Mouse (Mus musculus): ENCODE data around the gene Dhx32.
A peak's percentile ranks its signal among the peaks of the same experiment; 100 is the strongest.

The Dhx32 gene

DNA sequence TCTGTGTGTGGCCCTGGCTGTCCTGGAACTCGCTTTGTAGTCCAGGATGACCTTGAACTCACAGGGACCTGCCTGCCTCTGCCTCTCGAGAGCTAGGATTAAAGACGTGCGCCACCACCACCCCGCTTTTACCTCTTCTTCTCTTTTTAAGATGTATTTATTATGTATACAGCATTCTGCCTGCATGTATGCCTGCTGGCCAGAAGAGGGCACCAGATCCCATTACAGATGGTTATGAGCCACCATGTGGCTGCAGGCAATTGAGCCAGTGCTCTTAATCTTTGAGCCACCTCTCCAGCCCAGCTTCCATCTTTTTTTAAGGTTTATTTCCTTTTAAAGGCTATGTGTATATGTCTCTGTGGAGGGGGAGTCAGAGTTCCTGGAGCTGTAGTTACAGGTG, 98.4 kb downstream of the Dhx32 start:
- Histone ChIP-seq H3K9me3 (ENCODE audit: low read length) (no peaks in the 10 kb centered on the region), H3K4me3 (replicated peaks; ENCODE audit: low read length) (no peak overlapping the region)
- TF ChIP-seq NANOG (IDR thresholded peaks at IDR 0.05; ENCODE audit: borderline replicate concordance, low read length) (no peak), CTCF (conservative IDR thresholded peaks at IDR 0.05; ENCODE audit: low read length) (peak; percentile 63), POU5F1 (IDR thresholded peaks at IDR 0.05; ENCODE audit: borderline replicate concordance, low read length) (no peak)

DNA sequence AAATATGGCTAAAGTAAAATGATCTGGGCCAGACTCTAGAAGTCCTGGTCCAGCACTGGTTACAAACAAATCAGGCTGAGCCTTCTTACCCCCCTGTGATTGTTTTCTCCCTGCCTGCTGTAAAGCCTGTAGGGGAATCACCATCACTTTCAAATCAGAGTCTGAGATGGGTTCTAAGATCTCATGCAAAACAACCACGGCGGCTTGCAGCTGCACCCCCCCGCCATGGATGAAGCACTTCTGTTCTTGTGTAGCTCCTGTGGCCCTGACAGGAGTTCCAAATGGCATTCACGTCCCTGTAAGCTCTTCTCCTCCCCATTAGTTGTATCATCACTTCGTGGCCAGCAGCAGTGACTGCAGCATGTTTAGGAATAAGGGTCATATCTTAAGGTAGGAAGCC, 98.9 kb downstream of the Dhx32 start:
- no peaks in the 10 kb centered on the region for H3K9me3 ChIP-seq (ENCODE audit: low read length)
- H3K27me3 ChIP-seq (ENCODE audit: insufficient read depth, low read length) = peaks cover 14% of the 10 kb centered on the region
- peaks cover 3% of the 10 kb centered on the region; the same call in 1 of the 2 replicates for H3K4me1 ChIP-seq (replicated peaks; ENCODE audit: low read depth, low read length)
- TF ChIP-seq POU5F1 (IDR thresholded peaks at IDR 0.05; ENCODE audit: borderline replicate concordance, low read length) = no peak
- TF ChIP-seq CTCF (conservative IDR thresholded peaks at IDR 0.05; ENCODE audit: low read length) = no peak
- no peak for TF ChIP-seq NANOG (IDR thresholded peaks at IDR 0.05; ENCODE audit: borderline replicate concordance, low read length)
- H3K4me3 ChIP-seq (replicated peaks; ENCODE audit: low read length) = no peak overlapping the region
- H3K36me3 ChIP-seq (ENCODE audit: insufficient read depth, low read length) = no peaks in the 10 kb centered on the region

More for the DNA sequence above, 98.4 kb downstream of the Dhx32 start:
- peaks cover 3% of the 10 kb centered on the region; the same call in 1 of the 2 replicates for H3K4me1 ChIP-seq (replicated peaks; ENCODE audit: low read depth, low read length)
- H3K36me3 ChIP-seq (ENCODE audit: insufficient read depth, low read length) = no peaks in the 10 kb centered on the region
- H3K27me3 ChIP-seq (ENCODE audit: insufficient read depth, low read length) = peaks cover 14% of the 10 kb centered on the region

DNA sequence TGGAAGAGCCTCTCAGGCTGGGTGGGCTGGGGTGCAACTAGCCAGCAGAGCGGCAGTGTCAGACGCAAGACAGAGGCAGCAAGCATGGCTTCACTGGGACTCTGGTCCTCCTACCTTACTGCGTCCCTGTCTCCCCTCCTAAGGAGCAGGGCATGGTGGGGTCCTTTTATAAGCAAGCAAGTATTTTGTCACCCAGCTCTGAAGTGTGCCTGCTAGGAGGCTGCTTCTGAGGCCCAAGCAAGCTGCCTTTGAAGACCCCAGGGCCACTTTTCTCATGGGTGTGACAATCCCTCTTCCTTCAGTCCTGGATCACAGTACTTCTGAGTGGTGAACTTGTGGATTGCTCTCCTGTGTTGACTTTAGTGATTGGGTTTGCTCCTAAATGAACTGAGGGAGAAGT, 102.6 kb downstream of the Dhx32 start, which contains the start of gene Mmp21:
Gene Mmp21, minus strand, starts transcription at position 101 of the 400 bp plus-strand sequence.
- Histone ChIP-seq H3K36me3 (ENCODE audit: insufficient read depth, low read length) (no peaks in the 10 kb centered on the region), H3K27me3 (ENCODE audit: insufficient read depth, low read length) (peaks cover 14% of the 10 kb centered on the region), H3K9me3 (ENCODE audit: low read length) (no peaks in the 10 kb centered on the region), H3K4me1 (replicated peaks; ENCODE audit: low read depth, low read length) (peaks cover 20% of the 10 kb centered on the region), H3K4me3 (replicated peaks; ENCODE audit: low read length) (no peak within 1 kb of the TSS)
- no peak for TF ChIP-seq POU5F1 (IDR thresholded peaks at IDR 0.05; ENCODE audit: borderline replicate concordance, low read length)

DNA sequence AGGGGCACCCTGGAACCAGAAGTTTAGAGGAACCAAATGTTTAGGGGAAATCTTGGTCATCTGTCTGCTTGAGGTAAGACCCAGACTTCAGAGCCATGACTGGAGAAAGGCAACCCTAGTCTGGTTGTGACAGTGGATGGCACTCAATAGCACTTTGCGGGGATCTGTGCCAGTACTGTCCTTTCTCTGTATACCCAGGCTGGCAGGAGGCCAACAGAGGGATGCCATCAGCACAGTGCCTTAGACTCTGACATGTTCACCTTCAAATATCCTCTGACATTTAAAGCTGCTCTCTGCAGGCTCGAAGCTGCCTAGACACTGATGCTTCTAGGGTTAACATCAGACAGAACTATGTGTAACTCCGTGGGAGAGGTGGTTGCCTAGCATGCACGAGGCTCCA, 103.1 kb downstream of the Dhx32 start:
- Histone ChIP-seq H3K9me3 (ENCODE audit: low read length) (no peaks in the 10 kb centered on the region), H3K4me3 (replicated peaks; ENCODE audit: low read length) (no peak overlapping the region), H3K4me1 (replicated peaks; ENCODE audit: low read depth, low read length) (peaks cover 20% of the 10 kb centered on the region), H3K27me3 (ENCODE audit: insufficient read depth, low read length) (peaks cover 14% of the 10 kb centered on the region), H3K36me3 (ENCODE audit: insufficient read depth, low read length) (0 out of 2 replicates have a peak, but pooled peaks cover 3% of the 10 kb centered on the region)
- TF ChIP-seq NANOG (IDR thresholded peaks at IDR 0.05; ENCODE audit: borderline replicate concordance, low read length) = no peak
- no peak for TF ChIP-seq POU5F1 (IDR thresholded peaks at IDR 0.05; ENCODE audit: borderline replicate concordance, low read length)
- TF ChIP-seq CTCF (conservative IDR thresholded peaks at IDR 0.05; ENCODE audit: low read length) = no peak

DNA sequence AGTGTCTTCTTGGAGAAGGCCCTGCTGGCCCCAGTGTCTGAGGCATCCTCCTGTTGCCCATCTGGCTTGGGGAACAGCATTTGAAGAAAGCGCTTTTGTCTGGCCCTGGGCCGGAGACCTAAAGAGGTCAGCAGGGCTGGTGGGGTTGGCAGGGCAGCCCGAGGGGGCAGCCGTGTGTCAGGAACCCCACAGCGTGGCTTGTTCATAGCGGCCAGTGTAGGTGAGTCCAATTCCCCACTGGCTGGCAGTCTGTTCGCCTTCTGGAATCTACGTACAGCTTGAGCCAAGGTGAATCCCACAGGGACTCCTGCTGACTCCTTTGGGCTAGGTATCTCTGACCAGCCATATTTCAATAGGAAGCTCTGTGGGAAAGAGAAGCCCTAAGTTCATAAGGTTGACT, 103.8 kb downstream of the Dhx32 start:
- TF ChIP-seq POU5F1 (IDR thresholded peaks at IDR 0.05; ENCODE audit: borderline replicate concordance, low read length) (no peak), CTCF (conservative IDR thresholded peaks at IDR 0.05; ENCODE audit: low read length) (no peak), NANOG (IDR thresholded peaks at IDR 0.05; ENCODE audit: borderline replicate concordance, low read length) (no peak)
- no peak overlapping the region for H3K4me3 ChIP-seq (replicated peaks; ENCODE audit: low read length)
- peaks cover 19% of the 10 kb centered on the region for H3K4me1 ChIP-seq (replicated peaks; ENCODE audit: low read depth, low read length)
- peaks cover 14% of the 10 kb centered on the region for H3K27me3 ChIP-seq (ENCODE audit: insufficient read depth, low read length)
- H3K36me3 ChIP-seq (ENCODE audit: insufficient read depth, low read length) = peaks cover 8% of the 10 kb centered on the region
- H3K9me3 ChIP-seq (ENCODE audit: low read length) = no peaks in the 10 kb centered on the region

DNA sequence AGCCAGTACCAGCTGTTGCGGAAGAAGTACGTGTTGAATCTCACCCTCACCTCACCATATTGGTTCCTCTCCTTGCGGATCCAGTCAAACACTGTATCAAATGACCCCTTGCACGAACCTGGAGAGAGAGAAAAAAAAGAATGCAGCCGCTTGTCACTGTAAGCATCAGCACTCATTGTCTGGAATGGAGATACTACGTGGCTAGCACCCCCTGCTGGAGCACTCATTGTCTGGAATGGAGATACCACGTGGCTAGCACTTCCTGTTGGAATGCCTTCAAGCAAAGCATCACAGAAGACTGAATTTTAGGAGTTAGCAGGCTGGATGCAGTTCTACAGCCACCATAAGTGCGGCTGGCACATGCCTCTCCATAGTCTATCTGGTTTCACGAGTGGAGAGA, 106.5 kb downstream of the Dhx32 start:
- no peaks in the 10 kb centered on the region for H3K9me3 ChIP-seq (ENCODE audit: low read length)
- TF ChIP-seq CTCF (conservative IDR thresholded peaks at IDR 0.05; ENCODE audit: low read length) (peak; percentile 50), POU5F1 (IDR thresholded peaks at IDR 0.05; ENCODE audit: borderline replicate concordance, low read length) (no peak)
- peak overlapping the region; percentile 48 for H3K4me3 ChIP-seq (replicated peaks; ENCODE audit: low read length)

More for the DNA sequence above, 106.5 kb downstream of the Dhx32 start:
- Histone ChIP-seq H3K4me1 (replicated peaks; ENCODE audit: low read depth, low read length) (peaks cover 26% of the 10 kb centered on the region), H3K27me3 (ENCODE audit: insufficient read depth, low read length) (peaks cover 6% of the 10 kb centered on the region), H3K36me3 (ENCODE audit: insufficient read depth, low read length) (peaks cover 36% of the 10 kb centered on the region)
